Mouse (Mus musculus) heart, adult 11 months (tissue): ENCODE data around the gene Mcl1.

Experiments used
- DNase-seq: peaks from one replicate; pipeline ENCODE4 v3.0.0; 2022

The Mcl1 gene

GRCm38 (mm10) chr3:95651033-95651373 lies 7.6 kb upstream of the Mcl1 start:
- DNase-seq = no peak

DNA sequence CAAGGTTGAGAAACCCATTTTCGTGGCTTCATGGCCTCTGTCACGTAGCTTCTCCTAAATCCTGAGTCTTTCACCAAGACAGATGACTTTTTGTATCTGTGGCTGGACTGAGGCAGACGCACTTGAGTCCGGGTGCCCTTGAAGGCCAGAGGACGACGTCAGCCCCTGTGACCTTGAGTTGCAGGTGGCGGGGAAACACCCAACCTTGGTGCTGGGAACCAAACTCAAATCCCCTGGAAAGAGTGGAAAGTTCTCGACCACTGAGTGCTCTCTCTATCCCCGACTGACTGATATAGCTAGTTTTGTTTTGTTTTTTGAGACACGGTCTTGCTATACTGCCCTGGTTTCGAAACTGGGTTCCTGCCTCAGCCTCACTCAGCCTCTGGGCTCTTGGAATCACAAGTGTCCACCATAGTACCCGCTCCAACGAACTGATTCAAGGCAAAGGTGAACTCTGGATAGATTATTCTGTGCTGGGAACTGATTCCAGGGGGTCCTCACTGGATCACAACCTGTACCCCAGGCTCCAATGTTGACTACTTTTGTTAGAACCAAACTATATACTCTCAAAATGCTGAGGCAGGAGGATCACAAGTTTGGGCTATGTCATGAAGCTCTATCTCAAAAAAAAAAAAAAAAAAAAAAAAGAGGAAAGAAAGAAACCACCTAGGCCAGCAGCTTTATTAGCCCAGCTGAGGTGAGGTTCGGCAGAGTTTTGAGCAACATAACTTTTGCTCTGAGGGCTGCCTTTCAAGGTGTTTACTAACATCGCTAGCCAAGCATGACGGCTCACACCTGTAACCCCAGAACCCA lies 7.0 kb upstream of the Mcl1 start:
- peak; percentile 86 for DNase-seq

DNA sequence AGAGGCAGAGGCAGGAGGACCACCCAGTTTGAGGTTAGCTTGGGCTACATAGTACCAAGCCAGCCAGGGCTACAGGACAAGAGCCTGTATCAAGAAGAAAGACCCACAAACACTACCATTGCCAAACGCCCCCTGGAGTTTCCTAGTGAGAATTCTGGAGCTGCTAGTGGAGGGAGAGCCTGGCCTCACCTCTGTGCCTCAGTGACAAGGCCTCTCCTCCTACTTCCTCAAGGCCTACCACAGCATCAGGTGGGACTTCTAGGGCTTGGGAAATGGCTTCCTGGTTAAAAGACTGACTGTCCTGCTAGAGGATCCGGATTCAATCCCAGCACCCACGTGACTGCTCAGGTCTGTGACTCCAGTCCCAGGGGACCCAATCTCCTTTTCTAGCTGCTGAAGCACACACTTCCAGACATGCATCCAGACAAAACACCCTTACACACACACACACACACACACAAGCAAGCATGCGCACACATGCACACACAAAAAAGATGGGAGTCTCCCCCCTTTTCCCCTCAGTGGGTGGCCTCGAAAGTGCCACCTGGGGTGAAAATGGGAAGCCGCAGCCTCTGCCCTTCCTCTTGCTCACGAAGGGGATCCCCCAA lies 6.3 kb upstream of the Mcl1 start:
- peak; percentile 96 for DNase-seq

DNA sequence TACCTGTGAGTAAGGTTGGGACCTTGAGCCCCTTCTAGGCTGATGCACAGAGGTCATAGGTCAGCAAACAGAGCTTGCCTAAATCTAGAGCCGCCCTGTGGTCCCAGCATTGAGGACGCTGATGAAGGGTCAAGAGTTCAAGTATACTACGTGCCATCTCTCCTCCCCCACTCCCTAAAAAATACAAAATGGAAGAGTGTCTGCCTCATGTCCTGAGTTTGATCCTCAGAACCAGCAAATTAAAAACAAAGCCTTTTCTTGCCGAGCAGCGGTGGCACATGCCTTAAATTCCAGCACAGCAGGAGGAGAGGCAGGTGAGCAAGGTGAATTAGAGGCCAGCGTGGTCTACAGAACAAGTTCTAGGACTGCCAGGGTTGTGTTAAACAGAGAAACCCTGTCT lies 5.7 kb upstream of the Mcl1 start:
- DNase-seq = no peak

- DNase-seq = peak; percentile 97
Observed at GRCm38 (mm10) chr3:95653473-95654034, 5.0 kb upstream of the Mcl1 start.

- peak; percentile 94 for DNase-seq
Observed at GRCm38 (mm10) chr3:95654371-95654770, 4.2 kb upstream of the Mcl1 start.

DNA sequence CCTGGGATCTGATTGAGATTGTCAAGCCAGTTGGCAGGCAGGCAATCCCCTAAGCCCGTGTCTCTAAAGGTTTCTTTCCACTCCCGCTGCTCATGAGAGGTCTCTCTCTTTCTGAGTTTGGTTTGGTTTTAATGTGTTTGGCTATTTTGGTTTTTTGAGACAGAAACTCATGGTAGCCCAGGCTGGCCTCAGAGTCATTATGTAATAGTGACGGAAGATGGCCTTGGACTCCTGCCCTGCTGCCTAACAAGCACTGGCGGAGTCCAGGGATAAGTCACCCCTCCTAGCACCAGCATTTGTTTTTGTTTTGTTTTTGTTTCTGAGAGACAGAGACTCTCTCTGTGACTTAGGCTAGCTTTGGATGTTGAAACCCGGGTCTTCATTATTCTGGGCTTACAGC lies 3.2 kb upstream of the Mcl1 start:
- peak; percentile 94 for DNase-seq

- DNase-seq = peak; percentile 90
Observed at GRCm38 (mm10) chr3:95657108-95657507, 1.5 kb upstream of the Mcl1 start.

DNA sequence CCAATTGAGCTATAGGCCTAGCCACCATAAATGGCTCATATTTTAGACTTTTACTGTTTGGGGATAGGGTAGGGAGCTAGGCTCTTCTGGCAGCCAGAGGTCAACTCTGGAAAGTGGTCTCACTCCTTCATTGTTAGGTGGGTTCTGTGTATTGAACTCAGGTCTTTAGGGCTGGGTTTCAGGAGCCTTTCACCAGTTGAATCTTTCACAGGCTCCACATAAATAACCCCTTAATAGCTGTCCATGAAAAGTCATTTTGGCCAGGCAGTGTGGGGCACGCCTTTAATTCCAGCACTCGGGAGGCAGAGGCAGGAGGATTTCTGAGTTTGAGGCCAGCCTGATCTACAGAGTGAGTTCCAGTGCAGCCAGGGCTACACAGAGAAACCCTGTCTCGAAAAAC lies 877 bp upstream of the Mcl1 start:
- peak; percentile 92 for DNase-seq

- DNase-seq = peak; percentile 99
Observed at GRCm38 (mm10) chr3:95658868-95659712, 502 bp downstream of the Mcl1 start.

- no peak for DNase-seq
Observed at GRCm38 (mm10) chr3:95659948-95660347, 1.4 kb downstream of the Mcl1 start.

- peak; percentile 88 for DNase-seq
Observed at GRCm38 (mm10) chr3:95660788-95661478, 2.3 kb downstream of the Mcl1 start.

- peak; percentile 96 for DNase-seq
Observed at GRCm38 (mm10) chr3:95661945-95662715, 3.5 kb downstream of the Mcl1 start.

GRCm38 (mm10) chr3:95662724-95663449 lies 4.3 kb downstream of the Mcl1 start:
- no peak for DNase-seq

DNA sequence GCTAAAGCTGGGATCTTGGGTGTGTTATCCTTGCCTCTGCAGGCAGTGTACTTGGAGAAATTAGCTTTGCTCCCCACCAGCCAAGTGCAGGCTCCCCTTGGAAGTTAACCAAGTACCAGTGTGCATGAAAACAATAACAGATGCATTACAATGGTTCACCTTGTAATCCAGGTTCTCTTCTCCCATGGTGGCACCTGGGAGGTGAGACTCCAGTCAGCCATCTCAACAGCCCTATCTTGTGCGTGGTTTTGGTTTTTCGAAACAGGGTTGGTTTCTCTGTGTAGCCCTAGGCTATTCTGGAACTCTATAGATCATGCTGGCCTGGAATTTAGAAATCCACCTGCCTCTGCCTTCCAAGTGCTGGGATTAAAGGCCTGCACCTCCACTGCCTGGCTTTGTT lies 4.9 kb downstream of the Mcl1 start:
- no peak for DNase-seq

DNA sequence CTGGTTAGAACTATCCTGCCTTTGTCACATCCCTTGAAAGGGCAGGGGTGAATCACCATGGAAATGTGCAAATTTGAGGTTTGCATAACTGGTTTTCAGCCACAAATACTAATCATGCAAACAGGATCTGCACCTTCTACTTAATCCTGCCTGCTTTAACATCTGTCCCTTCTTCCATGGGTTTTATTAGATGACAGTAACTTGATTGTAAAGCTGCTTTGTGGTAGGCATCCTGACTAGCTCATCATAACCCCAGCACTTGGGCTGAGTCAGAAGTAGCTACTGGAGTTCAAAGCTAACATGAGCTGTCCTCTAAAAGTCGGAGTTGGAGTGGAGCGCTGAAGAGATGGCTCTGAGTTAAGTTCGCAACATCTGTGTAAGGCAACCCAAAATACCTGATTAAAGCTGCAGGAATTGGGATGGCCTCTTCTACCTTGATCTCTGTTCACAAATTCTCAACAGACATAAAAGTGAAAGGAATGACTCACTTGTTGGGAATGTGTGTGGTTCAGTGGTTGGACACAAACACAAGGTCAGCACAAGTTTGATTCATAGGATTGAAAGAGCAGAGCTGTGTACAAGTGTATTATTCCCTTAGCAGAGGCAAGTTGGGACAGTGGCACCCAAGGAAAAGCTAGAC lies 5.5 kb downstream of the Mcl1 start:
- DNase-seq = no peak

GRCm38 (mm10) chr3:95664940-95665352 lies 6.4 kb downstream of the Mcl1 start:
- peak; percentile 91 for DNase-seq

DNA sequence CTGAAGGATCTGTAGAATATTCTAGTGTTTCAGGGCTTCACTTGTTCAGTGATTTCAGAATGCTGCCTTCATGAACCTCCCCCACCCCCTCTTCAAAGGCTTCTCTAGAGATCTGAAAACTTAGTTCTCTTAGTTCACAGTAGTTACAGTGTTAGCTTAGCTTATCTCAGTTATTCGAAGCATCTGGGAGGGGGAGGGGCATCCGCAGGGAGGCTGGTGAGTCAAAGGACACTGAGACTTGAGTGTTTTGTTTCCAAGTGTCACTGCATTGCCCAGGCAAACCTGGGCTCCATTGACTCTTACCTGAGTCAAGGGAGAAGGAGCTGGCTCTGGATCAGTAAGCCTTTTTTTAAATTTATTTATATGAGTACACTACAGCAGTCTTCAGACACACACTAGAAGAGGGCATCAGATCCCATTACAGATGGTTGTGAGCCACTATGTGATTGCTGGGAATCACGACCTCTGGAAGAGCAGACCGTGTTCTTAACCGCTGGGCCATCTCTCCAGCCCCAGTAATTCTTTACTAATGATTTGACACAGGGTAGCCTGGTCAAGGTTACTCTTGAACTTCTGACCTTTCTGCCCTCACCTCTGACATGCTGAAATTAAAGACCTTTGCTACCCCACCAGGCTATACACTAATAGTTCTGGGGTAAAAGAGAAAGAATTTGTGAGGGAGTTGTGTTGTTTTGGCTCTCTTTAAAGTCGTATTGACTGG lies 7.7 kb downstream of the Mcl1 start:
- DNase-seq = peak; percentile 98

GRCm38 (mm10) chr3:95667521-95667920 lies 8.9 kb downstream of the Mcl1 start:
- DNase-seq = no peak

- DNase-seq = peak; percentile 98
Observed at GRCm38 (mm10) chr3:95668026-95668425, 9.4 kb downstream of the Mcl1 start.
